Mouse (Mus musculus) mature B cell (primary cell): ENCODE measurements around the gene Olfr788.

Experiments
- in situ Hi-C: fragments of 300-500 bp; cut with MboI; formaldehyde crosslinking; loops from 2 replicates; pipeline ENCODE4 v1.14.3; 2019

Gene Olfr788

GRCm38 (mm10) chr10:129470698-129471097, at the start of gene Olfr788:
Gene Olfr788, plus strand, starts transcription at chr10:129470998.
- in situ Hi-C loops: no loop called here

- in situ Hi-C loops: no loop called here
Observed at GRCm38 (mm10) chr10:129427006-129427405, 43.8 kb upstream of the Olfr788 start, which contains the start of gene Olfr786. Gene Olfr786, plus strand, starts transcription at chr10:129427306.

- in situ Hi-C loops: no loop called here
Observed at GRCm38 (mm10) chr10:129461562-129461961, 9.2 kb upstream of the Olfr788 start, which contains the start of gene Olfr787. Gene Olfr787, plus strand, starts transcription at chr10:129461862.

GRCm38 (mm10) chr10:129473256-129473655, 2.5 kb downstream of the Olfr788 start:
- in situ Hi-C loops: no loop called here

GRCm38 (mm10) chr10:129473723-129474122, 2.9 kb downstream of the Olfr788 start:
- in situ Hi-C loops: no loop called here

- in situ Hi-C loops: no loop called here
Observed at GRCm38 (mm10) chr10:129484452-129484851, 13.7 kb downstream of the Olfr788 start, which contains the start of gene Olfr789. Gene Olfr789, plus strand, starts transcription at chr10:129484752.

GRCm38 (mm10) chr10:129490101-129490500, 19.3 kb downstream of the Olfr788 start:
- in situ Hi-C loops: no loop called here

- in situ Hi-C loops: no loop called here
Observed at GRCm38 (mm10) chr10:129498192-129498591, 27.4 kb downstream of the Olfr788 start, which contains the start of gene Olfr790. Gene Olfr790, plus strand, starts transcription at chr10:129498492.

GRCm38 (mm10) chr10:129521492-129521891, 50.7 kb downstream of the Olfr788 start, which contains the start of gene Olfr791:
Gene Olfr791, plus strand, starts transcription at chr10:129521792.
- in situ Hi-C loops: no loop called here
